In genomic region chr12:70345531-70346138, GRCm38 (mm10) we compare ENCODE assay signal across 9 mouse cellular contexts. TPM values are rescaled to one million over a fixed set of nuclear protein-coding genes. Genes with fewer than 3 reads are reported as not detected.
DNase-seq lines count a peak whose midpoint lies in the region; TF ChIP-seq lines count a peak whose summit lies in the region.
"Had no signal": no experiment of that assay in that cellular context is flagged by ENCODE, and none has a peak within 500 bp of the region (broad histone marks: within the 10 kb centered on the region; RNA-seq: fewer than 3 reads in every experiment).

No protein-coding gene starts in this region.

- no peak for TF ChIP-seq CTCF in testis, adult 2 months (IDR thresholded peaks at IDR 0.05; ENCODE audit: control insufficient read depth, insufficient read depth, insufficient replicate concordance, low read depth, low read length)

- H3K36me3 ChIP-seq in testis, adult 2 months (ENCODE audit: control insufficient read depth, insufficient read depth, low read length) = no peaks in the 10 kb centered on the region
- H3K36me3 ChIP-seq: liver, embryonic 13.5 days had no signal

- TF ChIP-seq POLR2A in testis, adult 2 months (IDR thresholded peaks at IDR 0.05; ENCODE audit: control insufficient read depth, low read depth, low read length) = no peak

- intact Hi-C loops in left cerebral cortex, postnatal 10 days (cut with DNase I) = loop anchor here (1.0 to 5.0 kb wide), 5 partner anchors 23 to 85 kb away; no protein-coding TSS in a partner anchor

- peaks cover 19% of the 10 kb centered on the region for H3K4me1 ChIP-seq in testis, adult 2 months (ENCODE audit: control insufficient read depth, insufficient read depth, low read length)

- H3K27ac ChIP-seq in testis, adult 2 months (ENCODE audit: control insufficient read depth, insufficient read depth, low read depth, low read length) = no peak overlapping the region
- H3K27ac ChIP-seq: liver, embryonic 13.5 days had no signal

- peak; percentile 24 for DNase-seq in embryo, embryonic 10.5 days (ENCODE audit: low spot score)
- DNase-seq in embryo, embryonic 9.5 days (ENCODE audit: extremely low spot score) = no peak
- DNase-seq in testis, postnatal 14 days (ENCODE audit: low spot score) = no peak
- peak; percentile 75 to 76 for DNase-seq in left cerebral cortex, postnatal 10 days (ENCODE audit: extremely low spot score in 1 of 2, low spot score in 2 of 2)
- peak; percentile 62 for DNase-seq in right cerebral cortex, adult 18-20 months
- no peak for DNase-seq in urinary bladder, postnatal 36 days (ENCODE audit: low spot score in 2 of 2)
- no peak for DNase-seq in adrenal gland, postnatal 14 days
- DNase-seq: liver, embryonic 13.5 days had no signal

- H3K4me3 ChIP-seq in testis, adult 2 months (ENCODE audit: control insufficient read depth, low read depth, low read length) = peak overlapping the region; percentile 81

- H3K27me3 ChIP-seq in testis, adult 2 months (ENCODE audit: control insufficient read depth, insufficient read depth, low read length) = no peaks in the 10 kb centered on the region

RNA-seq across cellular contexts. Expression of gene Trim9, which starts 1.8 kb away (rescaled TPM):
- polyA plus RNA-seq in testis, adult 2 months (2012; rRNA removed) = 0.32 and 0.61 TPM in 2 replicates
- total RNA-seq in left cerebral cortex, postnatal 10 days (2021) = 100 to 1,000 TPM; 336 to 347 TPM
- total RNA-seq in adrenal gland, postnatal 14 days (2021) = 2.7 and 2.9 TPM in 2 replicates

Comparison
In these comparisons a context has a peak if more than half of its experiments do, and no peak if none do; other contexts are left out.
1. DNase-seq: peak in embryo, embryonic 10.5 days (single experiment), left cerebral cortex, postnatal 10 days (2 of 2) and right cerebral cortex, adult 18-20 months (single experiment); none in embryo, embryonic 9.5 days (single experiment), testis, postnatal 14 days (single experiment), urinary bladder, postnatal 36 days (0 of 2) and adrenal gland, postnatal 14 days (single experiment).
2. RNA of gene Trim9, which starts 1.8 kb away (total RNA-seq): 336 to 347 TPM in left cerebral cortex, postnatal 10 days; 2.7 to 2.9 TPM in adrenal gland, postnatal 14 days; every median in the first group is over 10 times any median in the second.